Mouse (Mus musculus) limb, embryonic 14.5 days (tissue): Measurements from ENCODE around the gene Sh2b3. TPM values are rescaled to one million over a fixed set of nuclear protein-coding genes. Genes with fewer than 3 reads are reported as not detected.

Experiments used
- ATAC-seq: fragments of 200-750 bp; cut with Nextera tagmentation; 2 replicates; pipeline ENCODE4 v1.8.0; 2017; ENCODE audit warnings: low read depth, moderate number of reproducible peaks, moderate TSS enrichment; ENCODE audit not compliant: low FRiP score
- DNase-seq: peaks from one replicate; pipeline ENCODE4 v3.0.0-alpha.2; 2015; ENCODE audit warnings: low spot score
- H3K27ac ChIP-seq: fragments of 300-500 bp; sonication (generic); replicated peaks from 2 replicates; pipeline ENCODE4 v1.5.1; 2014; ENCODE audit warnings: low read depth, mild to moderate bottlenecking, low read length, moderate library complexity, mixed read lengths
- H3K27me3 ChIP-seq: fragments of 300-500 bp; sonication (generic); 2 replicates; pipeline ENCODE4 v1.6.1; 2014; ENCODE audit warnings: low read length, mixed read lengths; ENCODE audit not compliant: control insufficient read depth, insufficient read depth
- H3K36me3 ChIP-seq: fragments of 300-500 bp; sonication (generic); 2 replicates; pipeline ENCODE4 v1.6.1; 2014; ENCODE audit warnings: mild to moderate bottlenecking, low read length, moderate library complexity, mixed read lengths; ENCODE audit not compliant: control insufficient read depth, insufficient read depth
- H3K4me1 ChIP-seq: fragments of 300-500 bp; sonication (generic); 2 replicates; pipeline ENCODE4 v1.6.1; 2014; ENCODE audit warnings: antibody characterized with exemption, low read length, mixed read lengths; ENCODE audit not compliant: control insufficient read depth, insufficient read depth
- H3K4me2 ChIP-seq: fragments of 300-500 bp; sonication (generic); replicated peaks from 2 replicates; pipeline ENCODE4 v1.6.1; 2014; ENCODE audit warnings: low read depth, mild to moderate bottlenecking, low read length, moderate library complexity; ENCODE audit not compliant: severe bottlenecking
- H3K4me3 ChIP-seq: fragments of 300-500 bp; sonication (generic); replicated peaks from 2 replicates; pipeline ENCODE4 v1.5.1; 2014; ENCODE audit warnings: low read length
- H3K9ac ChIP-seq: fragments of 300-500 bp; sonication (generic); 2 replicates; pipeline ENCODE4 v1.6.1; 2014; ENCODE audit warnings: mild to moderate bottlenecking, low read depth, low read length, moderate library complexity; ENCODE audit not compliant: severe bottlenecking
- H3K9me3 ChIP-seq: fragments of 300-500 bp; sonication (generic); 2 replicates; pipeline ENCODE4 v1.6.1; 2016; ENCODE audit warnings: low read length; ENCODE audit not compliant: control insufficient read depth
- POLR2A ChIP-seq: fragments of 200-500 bp; IDR thresholded peaks from 2 replicates; pipeline ENCODE4 v1.8.0; 2012; ENCODE audit warnings: inconsistent platforms, mild to moderate bottlenecking, moderate library complexity, borderline replicate concordance; ENCODE audit not compliant: insufficient read depth, insufficient read length; ENCODE audit errors: extremely low read depth
- WGBS: fragments of 180-500 bp; shearing (Covaris S2); extraction: QIAGEN DNeasy Blood & Tissue Kit; methylation state at CpG from one replicate; pipeline ENCODE4 v1.1.7; 2014; 5-methylcytosine and 5-hydroxymethylcytosine counted together
- polyA plus RNA-seq, 2 experiments: library from polyadenylated mRNA; depleted of rRNA in 1 of 2; stranded (reverse) in 1 of 2; unstranded in 1 of 2; fragments of >200 nt; fragmentation: Nextera tagmentation in 1 of 2; extraction: Ambion mirVana in 1 of 2; gene quantifications; 2 replicates each; pipeline versions ENCODE4 v1.2.1 to v1.2.3; 2012 to 2014

Gene Sh2b3
- polyA plus RNA-seq (2012; rRNA removed): 24.1 and 34.9 TPM in 2 replicates
- polyA plus RNA-seq (2014; fragmentation: Nextera tagmentation; extraction: Ambion mirVana): 18.5 and 19.7 TPM in 2 replicates

DNA sequence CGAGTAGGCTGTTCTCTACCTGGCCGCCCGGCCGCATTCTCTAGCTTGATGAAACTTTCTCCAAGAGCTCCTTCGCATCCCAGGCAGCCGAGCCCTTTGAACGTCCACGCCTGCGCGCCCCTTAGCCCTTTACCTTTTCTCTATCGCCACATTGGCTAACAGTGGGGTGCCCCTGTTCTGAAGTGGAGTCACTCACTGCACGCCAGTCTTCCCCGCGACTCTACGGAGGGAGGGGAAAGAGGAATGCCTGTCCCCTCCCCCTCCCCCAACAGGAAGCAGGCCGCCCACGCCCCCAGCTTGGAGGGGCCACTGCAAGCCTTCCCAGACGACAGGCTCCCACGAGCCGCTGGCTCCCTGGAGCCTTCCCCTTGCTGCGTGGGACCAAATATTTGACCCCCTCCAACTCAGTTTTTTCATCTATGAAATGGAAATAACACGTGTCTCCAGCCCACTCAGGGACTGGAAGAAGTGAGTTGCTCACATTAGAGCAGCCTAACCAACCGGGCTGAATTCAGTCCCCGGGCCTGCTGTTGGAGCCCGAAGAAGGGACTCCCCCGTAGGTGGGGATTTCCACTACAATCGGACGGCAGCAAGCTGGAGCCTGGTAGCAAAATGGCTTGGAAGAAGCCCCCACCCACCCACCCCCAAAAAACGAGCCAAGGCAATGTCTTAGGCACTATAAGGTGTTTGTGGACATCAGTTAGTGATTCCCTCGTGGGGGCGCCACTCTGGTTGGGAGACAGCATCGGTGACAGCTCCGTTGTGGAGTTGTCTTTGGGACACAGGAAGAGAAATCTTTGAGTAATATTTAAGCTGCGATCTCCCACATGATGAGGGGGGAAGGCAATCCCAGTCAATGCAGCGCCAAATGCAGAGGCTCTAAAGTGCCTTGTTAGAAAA lies at the start of gene Sh2b3:
Gene Sh2b3 (minus strand): TSS at position 206 of the 900 bp plus-strand sequence.
- DNase-seq (no peak), ATAC-seq (no peak)
- Histone ChIP-seq H3K4me2 (peak within 1 kb of the TSS; percentile 94), H3K27ac (peak within 1 kb of the TSS; percentile 43), H3K36me3 (no peaks in the 10 kb centered on the region), H3K9me3 (no peaks in the 10 kb centered on the region), H3K4me1 (peaks cover 46% of the 10 kb centered on the region), H3K4me3 (peak within 1 kb of the TSS; percentile 82), H3K9ac (peak within 1 kb of the TSS; percentile 69), H3K27me3 (peaks cover 7% of the 10 kb centered on the region; the same call in 1 of the 2 replicates)
- WGBS: under 1% methylated on average over 34 of the region's 35 CpGs
- no peak for TF ChIP-seq POLR2A

DNA sequence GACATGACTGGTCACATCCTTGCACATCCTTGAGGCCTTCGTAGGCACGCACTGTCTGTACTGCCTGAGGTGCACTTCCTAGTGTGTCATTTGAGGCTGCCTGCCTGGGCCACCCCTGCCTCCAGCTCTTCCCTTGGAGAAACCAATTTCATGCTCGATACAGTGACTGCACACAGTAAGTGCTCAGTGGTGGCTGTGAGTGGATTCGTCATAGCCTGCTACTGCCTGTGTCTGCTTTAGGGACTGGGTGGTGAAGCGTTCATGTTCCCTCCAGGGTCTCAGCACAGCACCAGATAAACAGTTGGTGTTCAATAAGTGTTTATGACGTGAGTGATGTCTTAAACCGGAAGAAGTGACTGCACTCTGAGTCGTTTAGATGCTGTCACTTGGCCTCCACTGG lies 45.9 kb upstream of the Sh2b3 start:
- peaks cover 3% of the 10 kb centered on the region; the same call in 1 of the 2 replicates for H3K9me3 ChIP-seq
- no peak overlapping the region for H3K4me2 ChIP-seq
- no peak overlapping the region for H3K4me3 ChIP-seq
- DNase-seq (no peak), ATAC-seq (no peak)
- H3K27ac ChIP-seq: no peak overlapping the region
- no peak for TF ChIP-seq POLR2A
- no peaks in the 10 kb centered on the region for H3K36me3 ChIP-seq
- 65% methylated on average over 8 of the region's 8 CpGs for WGBS
- no peaks in the 10 kb centered on the region for H3K4me1 ChIP-seq
- H3K27me3 ChIP-seq: no peaks in the 10 kb centered on the region
- no peak overlapping the region for H3K9ac ChIP-seq

DNA sequence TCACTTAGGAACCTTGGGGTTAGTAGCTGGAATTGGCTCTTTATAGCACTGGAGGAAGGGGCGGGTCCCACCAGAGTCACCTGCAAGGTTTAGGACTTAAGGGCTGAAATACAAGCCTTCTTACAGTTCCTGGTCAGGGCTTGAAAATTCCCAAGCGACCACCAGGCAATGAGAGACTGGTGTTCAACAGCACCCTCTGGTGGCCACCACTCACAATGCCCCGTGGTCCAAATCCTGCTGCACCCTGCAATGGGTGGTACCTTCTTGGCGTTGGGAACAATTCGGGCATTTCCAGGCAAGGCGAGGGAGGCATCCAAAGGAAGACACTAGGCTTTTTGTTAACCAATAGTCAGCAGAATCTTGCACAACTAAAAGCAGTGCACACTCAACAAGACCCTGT lies 41.8 kb upstream of the Sh2b3 start:
- H3K9me3 ChIP-seq: no peaks in the 10 kb centered on the region
- TF ChIP-seq POLR2A: no peak
- H3K4me1 ChIP-seq: no peaks in the 10 kb centered on the region
- no peaks in the 10 kb centered on the region for H3K36me3 ChIP-seq
- WGBS: 58% methylated on average over 6 of the region's 6 CpGs
- ATAC-seq (no peak), DNase-seq (no peak)
- H3K4me2 ChIP-seq: no peak overlapping the region
- H3K27me3 ChIP-seq: no peaks in the 10 kb centered on the region
- H3K27ac ChIP-seq: no peak overlapping the region
- H3K4me3 ChIP-seq: no peak overlapping the region
- no peak overlapping the region for H3K9ac ChIP-seq

DNA sequence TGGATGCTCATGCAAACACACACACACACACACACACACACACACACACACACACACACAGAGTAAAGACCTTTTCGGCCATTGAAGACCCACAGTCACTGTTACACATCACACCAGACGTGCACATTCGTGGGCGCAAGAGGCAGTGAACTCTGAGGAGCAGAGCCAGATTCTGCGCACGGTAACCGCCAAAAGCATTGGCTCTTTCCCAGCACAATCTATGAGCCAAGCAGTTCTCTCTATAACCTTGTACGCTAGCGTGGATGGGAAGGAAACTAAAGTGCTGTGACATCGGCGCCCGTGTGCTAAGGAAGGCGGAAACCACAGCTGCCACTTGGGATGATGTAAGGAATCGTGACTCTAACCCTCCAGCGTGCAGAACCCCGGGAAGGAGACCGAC lies 41.3 kb upstream of the Sh2b3 start:
- H3K36me3 ChIP-seq: no peaks in the 10 kb centered on the region
- no peak overlapping the region for H3K9ac ChIP-seq
- ATAC-seq: no peak
- no peaks in the 10 kb centered on the region for H3K9me3 ChIP-seq
- H3K4me3 ChIP-seq: no peak overlapping the region
- no peak overlapping the region for H3K4me2 ChIP-seq
- no peaks in the 10 kb centered on the region for H3K4me1 ChIP-seq
- no peaks in the 10 kb centered on the region for H3K27me3 ChIP-seq
- no peak for TF ChIP-seq POLR2A
- DNase-seq: peak; percentile 62
- no peak overlapping the region for H3K27ac ChIP-seq
- 73% methylated on average over 17 of the region's 17 CpGs for WGBS

DNA sequence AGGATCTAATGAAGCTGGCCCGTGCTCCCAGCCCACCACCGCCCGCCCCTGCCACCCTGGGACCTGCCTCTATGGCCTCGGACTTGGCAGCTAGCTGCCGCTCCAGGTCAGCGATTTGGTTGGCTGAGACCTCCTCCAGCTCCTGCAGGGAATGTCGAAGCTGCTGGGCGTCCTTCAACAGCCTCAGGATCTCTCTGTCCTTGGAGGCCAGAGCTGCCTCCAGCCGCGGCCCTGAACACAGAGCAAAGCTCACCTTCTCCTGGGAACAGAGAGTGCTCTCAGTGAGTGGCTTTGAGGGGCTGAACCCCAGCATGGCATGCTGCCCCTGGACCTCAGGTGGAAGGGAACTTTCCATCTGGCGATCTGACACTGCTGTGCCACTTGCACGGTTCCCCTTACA lies 39.5 kb upstream of the Sh2b3 start:
- Histone ChIP-seq H3K36me3 (no peaks in the 10 kb centered on the region), H3K9me3 (no peaks in the 10 kb centered on the region), H3K4me2 (no peak overlapping the region), H3K4me1 (no peaks in the 10 kb centered on the region), H3K27me3 (no peaks in the 10 kb centered on the region), H3K9ac (no peak overlapping the region), H3K4me3 (no peak overlapping the region), H3K27ac (no peak overlapping the region)
- ATAC-seq (no peak), DNase-seq (no peak)
- WGBS: 84% methylated on average over 12 of the region's 12 CpGs
- no peak for TF ChIP-seq POLR2A
